20 mouse cellular contexts compared by ENCODE assay signal in the genomic region with DNA sequence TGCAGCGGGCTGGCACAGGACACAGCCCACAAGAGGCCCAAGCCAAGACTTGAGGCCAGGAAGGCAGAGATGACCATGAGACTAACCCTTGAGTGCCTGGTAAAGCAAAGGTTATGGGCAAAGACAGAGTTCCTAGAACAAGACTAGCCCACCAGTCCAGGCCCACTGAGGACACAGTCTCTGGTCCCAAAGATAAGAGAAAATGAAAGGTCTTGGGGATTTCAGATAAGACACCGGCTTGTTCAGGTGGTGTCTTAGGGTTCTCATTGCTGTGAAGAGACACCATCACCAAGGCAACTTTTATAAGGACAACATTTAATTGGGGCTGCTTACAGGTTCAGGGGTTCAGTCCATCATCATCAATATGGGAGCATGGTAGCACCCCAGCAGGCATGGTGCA. TPM values are rescaled to one million over a fixed set of nuclear protein-coding genes. Genes with fewer than 3 reads are reported as not detected.
DNase-seq lines count a peak whose midpoint lies in the region; ATAC-seq and TF ChIP-seq lines count a peak whose summit lies in the region.
"Had no signal": no experiment of that assay in that cellular context is flagged by ENCODE, and none has a peak within 500 bp of the region (broad histone marks: within the 10 kb centered on the region; RNA-seq: fewer than 3 reads in every experiment).

No protein-coding gene starts in this region.

- no peak overlapping the region for H3K9ac ChIP-seq in hindbrain, postnatal 0 days (replicated peaks; ENCODE audit: low read length)
- no peak overlapping the region for H3K9ac ChIP-seq in liver, embryonic 12.5 days
- no peak overlapping the region for H3K9ac ChIP-seq in liver, embryonic 11.5 days (ENCODE audit: low read depth, low read length)
- H3K9ac ChIP-seq in MEL (ENCODE audit: control insufficient read depth, low read depth, low read length, poor library complexity, severe bottlenecking), result no peak overlapping the region
- no peak overlapping the region for H3K9ac ChIP-seq in forebrain, embryonic 15.5 days (replicated peaks)

- no peak for DNase-seq in hindbrain, embryonic 10.5 days (ENCODE audit: low spot score)
- no peak for DNase-seq in hindbrain, postnatal 0 days (ENCODE audit: low spot score)
- no peak for DNase-seq in liver, embryonic 11.5 days (ENCODE audit: low spot score)
- no peak for DNase-seq in MEL (ENCODE audit: low read depth, low spot score)
- DNase-seq: adrenal gland, adult 8-10 months; adrenal gland, postnatal 10 days; adrenal gland, postnatal 25 days; B cell, adult 2 months; cerebellum, adult 11 months; cerebellum, adult 11-12 months; cerebellum, adult 18-20 months; cerebellum, adult 2 months had no signal

- no peak for TF ChIP-seq CTCF in hindbrain, postnatal 0 days (IDR thresholded peaks at IDR 0.05; ENCODE audit: low read depth)
- no peak for TF ChIP-seq CTCF in MEL (IDR thresholded peaks at IDR 0.05 in 2 of 3, conservative IDR thresholded peaks at IDR 0.05 in 1 of 3; ENCODE audit: control insufficient read depth in 1 of 3, insufficient read depth in 1 of 3, low read depth in 2 of 3, low read length in 3 of 3, poor library complexity in 1 of 3, severe bottlenecking in 1 of 3)

- H3K4me2 ChIP-seq in hindbrain, postnatal 0 days (ENCODE audit: low read depth, low read length), result no peak overlapping the region
- H3K4me2 ChIP-seq in liver, embryonic 12.5 days, result no peak overlapping the region
- no peak overlapping the region for H3K4me2 ChIP-seq in liver, embryonic 11.5 days
- no peak overlapping the region for H3K4me2 ChIP-seq in forebrain, embryonic 15.5 days (replicated peaks)

- TF ChIP-seq POLR2A in MEL (IDR thresholded peaks at IDR 0.05; ENCODE audit: control insufficient read depth in 1 of 2, insufficient read depth in 1 of 2, low read depth in 1 of 2, low read length in 2 of 2, poor library complexity in 1 of 2), result no peak

- WGBS in hindbrain, embryonic 10.5 days, result 98% methylated on average over 2 of the region's 2 CpGs
- 98% methylated on average over 2 of the region's 2 CpGs for WGBS in hindbrain, postnatal 0 days
- WGBS in liver, embryonic 12.5 days (ENCODE audit: insufficient replicate concordance), result 56% methylated on average over 2 of the region's 2 CpGs
- 70% methylated on average over 2 of the region's 2 CpGs for WGBS in liver, embryonic 11.5 days
- WGBS in forebrain, embryonic 15.5 days, result 97% methylated on average over 2 of the region's 2 CpGs

- no peak overlapping the region for H3K4me3 ChIP-seq in hindbrain, embryonic 10.5 days
- no peak overlapping the region for H3K4me3 ChIP-seq in hindbrain, postnatal 0 days (ENCODE audit: low read length)
- no peak overlapping the region for H3K4me3 ChIP-seq in liver, embryonic 12.5 days
- no peak overlapping the region for H3K4me3 ChIP-seq in liver, embryonic 11.5 days (ENCODE audit: low read depth, low read length)
- no peak overlapping the region for H3K4me3 ChIP-seq in MEL (ENCODE audit: control insufficient read depth in 1 of 2, insufficient read depth in 1 of 2, low read depth in 2 of 2, low read length in 2 of 2)
- H3K4me3 ChIP-seq in forebrain, embryonic 15.5 days, result no peak overlapping the region

- H3K27ac ChIP-seq in hindbrain, embryonic 10.5 days, result 0 out of 2 replicates have a peak overlapping the region, but pooled peaks have one; percentile 1
- H3K27ac ChIP-seq in hindbrain, postnatal 0 days, result no peak overlapping the region
- no peak overlapping the region for H3K27ac ChIP-seq in liver, embryonic 12.5 days
- no peak overlapping the region for H3K27ac ChIP-seq in liver, embryonic 11.5 days (ENCODE audit: low read depth, low read length)
- no peak overlapping the region for H3K27ac ChIP-seq in MEL (ENCODE audit: control insufficient read depth, low read depth, low read length)
- no peak overlapping the region for H3K27ac ChIP-seq in forebrain, embryonic 15.5 days (replicated peaks)

- ATAC-seq in hindbrain, postnatal 0 days, result no peak
- ATAC-seq in liver, embryonic 12.5 days, result 0 out of 2 replicates have a peak, but pooled peaks have one; percentile 30
- ATAC-seq in liver, embryonic 11.5 days (replicated peaks; ENCODE audit: low FRiP score), result no peak
- ATAC-seq in megakaryocyte-erythroid progenitor cell, adult 5-6 weeks (replicated peaks; ENCODE audit: low FRiP score, low TSS enrichment, poor library complexity, severe bottlenecking), result 0 out of 2 replicates have a peak, but pooled peaks have one; percentile 27
- ATAC-seq in cerebellum, adult (ENCODE audit: insufficient number of reproducible peaks, low FRiP score, low TSS enrichment), result no peak
- no peak for ATAC-seq in forebrain, embryonic 15.5 days (replicated peaks)
- ATAC-seq: activated CD4-positive, CD25-positive, alpha-beta regulatory T cell, adult 4 months; CD4-positive, CD25-positive, alpha-beta regulatory T cell, adult 4 months had no signal

- H3K4me1 ChIP-seq in hindbrain, embryonic 10.5 days (replicated peaks), result peaks cover 32% of the 10 kb centered on the region
- no peaks in the 10 kb centered on the region; the same call in 1 of the 2 replicates for H3K4me1 ChIP-seq in hindbrain, postnatal 0 days (ENCODE audit: insufficient read depth, low read length)
- H3K4me1 ChIP-seq in liver, embryonic 12.5 days, result peaks cover 15% of the 10 kb centered on the region; the same call in 1 of the 2 replicates
- no peaks in the 10 kb centered on the region for H3K4me1 ChIP-seq in liver, embryonic 11.5 days (replicated peaks; ENCODE audit: control insufficient read depth, insufficient read depth, low read length)
- H3K4me1 ChIP-seq in MEL (ENCODE audit: control insufficient read depth in 1 of 2, insufficient read depth in 2 of 2, low read length in 2 of 2), result peaks cover 5 to 18% of the 10 kb centered on the region in 2 experiments; a peak in 3 of 4 replicates
- H3K4me1 ChIP-seq in forebrain, embryonic 15.5 days, result no peaks in the 10 kb centered on the region

- no peak for TF ChIP-seq RAD21 in MEL (IDR thresholded peaks at IDR 0.05; ENCODE audit: low read depth, low read length)

- no peaks in the 10 kb centered on the region for H3K9me3 ChIP-seq in hindbrain, embryonic 10.5 days
- no peaks in the 10 kb centered on the region for H3K9me3 ChIP-seq in hindbrain, postnatal 0 days (ENCODE audit: low read length)
- H3K9me3 ChIP-seq in liver, embryonic 12.5 days (replicated peaks), result no peaks in the 10 kb centered on the region
- no peaks in the 10 kb centered on the region for H3K9me3 ChIP-seq in liver, embryonic 11.5 days (ENCODE audit: control insufficient read depth, low read length)
- H3K9me3 ChIP-seq in MEL (replicated peaks; ENCODE audit: insufficient read depth, low read length), result no peaks in the 10 kb centered on the region
- H3K9me3 ChIP-seq in forebrain, embryonic 15.5 days, result no peaks in the 10 kb centered on the region

- peak; percentile 20 to 49; a peak in 2 of 4 replicates for TF ChIP-seq EP300 in MEL (IDR thresholded peaks at IDR 0.05; ENCODE audit: low read depth in 1 of 2, low read length in 2 of 2)

- H3K36me3 ChIP-seq in hindbrain, embryonic 10.5 days, result no peaks in the 10 kb centered on the region
- H3K36me3 ChIP-seq in hindbrain, postnatal 0 days (ENCODE audit: insufficient read depth, low read length), result no peaks in the 10 kb centered on the region
- no peaks in the 10 kb centered on the region for H3K36me3 ChIP-seq in liver, embryonic 12.5 days
- H3K36me3 ChIP-seq in liver, embryonic 11.5 days (ENCODE audit: control insufficient read depth, insufficient read depth, low read length), result no peaks in the 10 kb centered on the region
- H3K36me3 ChIP-seq in MEL (ENCODE audit: control insufficient read depth in 1 of 2, insufficient read depth in 2 of 2, low read length in 2 of 2), result peaks cover 0 to 9% of the 10 kb centered on the region in 2 experiments; a peak in 2 of 4 replicates
- H3K36me3 ChIP-seq in forebrain, embryonic 15.5 days, result no peaks in the 10 kb centered on the region
- H3K36me3 ChIP-seq: G1E had no signal

- no peaks in the 10 kb centered on the region for H3K79me2 ChIP-seq in MEL (ENCODE audit: control insufficient read depth, insufficient read depth, low read length, poor library complexity)

- H3K27me3 ChIP-seq in hindbrain, embryonic 10.5 days (ENCODE audit: insufficient read depth, poor library complexity, severe bottlenecking), result no peaks in the 10 kb centered on the region
- no peaks in the 10 kb centered on the region for H3K27me3 ChIP-seq in hindbrain, postnatal 0 days (ENCODE audit: insufficient read depth, low read length)
- H3K27me3 ChIP-seq in liver, embryonic 12.5 days (replicated peaks), result no peaks in the 10 kb centered on the region
- no peaks in the 10 kb centered on the region for H3K27me3 ChIP-seq in liver, embryonic 11.5 days (replicated peaks; ENCODE audit: control insufficient read depth, insufficient read depth, low read length)
- no peaks in the 10 kb centered on the region for H3K27me3 ChIP-seq in MEL (ENCODE audit: control insufficient read depth in 1 of 2, insufficient read depth in 2 of 2, low read length in 2 of 2)
- no peaks in the 10 kb centered on the region for H3K27me3 ChIP-seq in forebrain, embryonic 15.5 days
- H3K27me3 ChIP-seq: Patski had no signal

TF ChIP-seq in MEL, 35 proteins besides CTCF, POLR2A, EP300 and RAD21:
- TF ChIP-seq GATA1 (IDR thresholded peaks at IDR 0.05; ENCODE audit: low read depth, low read length) (peak; percentile 39; the same call in 1 of the 2 replicates), SIN3A (IDR thresholded peaks at IDR 0.05; ENCODE audit: low read length) (no peak), TAL1 (IDR thresholded peaks at IDR 0.05; ENCODE audit: low read length) (peak; percentile 51), TCF12 (IDR thresholded peaks at IDR 0.05; ENCODE audit: low read depth, low read length) (peak; percentile 85)

RNA-seq across cellular contexts. Expression of a gene that starts 26.9 kb away (rescaled TPM):
- polyA plus RNA-seq in hindbrain, embryonic 10.5 days (2016; fragmentation: Nextera tagmentation; extraction: Ambion mirVana), result 22.0 and 25.9 TPM in 2 replicates
- 32.6 and 34.1 TPM in 2 replicates for total RNA-seq in hindbrain, postnatal 0 days (2014; rRNA removed)
- 16.2 and 16.7 TPM in 2 replicates for polyA plus RNA-seq in hindbrain, postnatal 0 days (2015; fragmentation: Nextera tagmentation; extraction: Ambion mirVana)
- 8.9 and 9.5 TPM in 2 replicates for polyA plus RNA-seq in liver, embryonic 12.5 days (2016; fragmentation: Nextera tagmentation; extraction: Ambion mirVana)
- 12.8 and 14.1 TPM in 2 replicates for polyA plus RNA-seq in liver, embryonic 11.5 days (2014; fragmentation: Nextera tagmentation; extraction: Ambion mirVana)
- total RNA-seq in MEL (2012; rRNA removed), result 14.3 and 14.9 TPM in 2 replicates
- 10 to 100 TPM in 1 of 2 experiments, not detected in 1; 18.1 TPM for polyA plus RNA-seq in MEL (2012; ENCODE audit: insufficient read depth in 1 of 2, insufficient read length in 2 of 2, low read depth in 1 of 2, low replicate concordance in 2 of 2, missing spikeins in 1 of 2)
- 16.0 and 18.4 TPM in 2 replicates for total RNA-seq in megakaryocyte-erythroid progenitor cell, adult 5-6 weeks (2014; fragmentation: Nextera tagmentation)
- total RNA-seq in megakaryocyte-erythroid progenitor cell, adult 5-6 weeks (2017), result 11.0 and 13.8 TPM in 2 replicates
- polyA plus RNA-seq in forebrain, embryonic 15.5 days (2015; fragmentation: Nextera tagmentation; extraction: Ambion mirVana), result 20.1 and 22.0 TPM in 2 replicates
- polyA plus RNA-seq: G1E had no signal

Comparison
In these comparisons a context has a peak if more than half of its experiments do, and no peak if none do; other contexts are left out.
1. ATAC-seq: peak in liver, embryonic 12.5 days (single experiment) and megakaryocyte-erythroid progenitor cell, adult 5-6 weeks (single experiment); none in hindbrain, postnatal 0 days (single experiment), liver, embryonic 11.5 days (single experiment), cerebellum, adult (single experiment) and forebrain, embryonic 15.5 days (single experiment).